ENCODE assay signal across 14 mouse cellular contexts in the genomic region with DNA sequence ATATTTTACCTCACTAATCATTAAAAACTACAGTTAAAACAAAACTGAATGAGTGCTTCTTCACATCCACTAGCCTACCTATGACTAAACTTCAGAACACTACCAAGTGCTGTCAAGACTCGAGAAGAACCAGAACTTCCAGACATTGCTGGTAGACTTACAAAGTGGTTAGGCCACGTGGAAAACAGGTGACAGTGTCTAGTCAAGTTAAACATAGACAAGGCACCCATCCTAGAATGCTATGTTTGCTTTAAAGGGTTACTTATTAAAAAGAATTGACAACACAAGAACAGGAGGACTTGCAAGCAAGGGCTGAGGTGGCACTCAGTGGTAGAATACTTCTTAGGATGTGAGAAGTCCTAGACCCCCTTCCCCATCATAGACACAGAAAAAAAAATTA.
"Had no signal": no experiment of that assay in that cellular context is flagged by ENCODE, and none has a peak within 500 bp of the region (broad histone marks: within the 10 kb centered on the region; RNA-seq: fewer than 3 reads in every experiment).

No protein-coding gene starts in this region.

- ATAC-seq: hindbrain, postnatal 0 days; inflammation-experienced regulatory T-cells, adult 6 months; intestine, embryonic 16.5 days; lung, postnatal 0 days; midbrain, embryonic 13.5 days had no signal

- H3K9me3 ChIP-seq: limb, embryonic 12.5 days; limb, embryonic 15.5 days; liver, embryonic 15.5 days; midbrain, embryonic 13.5 days had no signal

- H3K4me2 ChIP-seq: hindbrain, embryonic 14.5 days; limb, embryonic 12.5 days; limb, embryonic 15.5 days; liver, embryonic 15.5 days; lung, embryonic 14.5 days; midbrain, embryonic 13.5 days had no signal

- H3K27me3 ChIP-seq: limb, embryonic 12.5 days; limb, embryonic 15.5 days; liver, embryonic 15.5 days; midbrain, embryonic 13.5 days had no signal

- H3K36me3 ChIP-seq: limb, embryonic 12.5 days; limb, embryonic 15.5 days; liver, embryonic 15.5 days; midbrain, embryonic 13.5 days had no signal

- H3K9ac ChIP-seq: hindbrain, embryonic 14.5 days; limb, embryonic 12.5 days; limb, embryonic 15.5 days; liver, embryonic 15.5 days; lung, embryonic 14.5 days; midbrain, embryonic 13.5 days had no signal

- H3K4me1 ChIP-seq: limb, embryonic 12.5 days; limb, embryonic 15.5 days; liver, embryonic 15.5 days; midbrain, embryonic 13.5 days had no signal

- DNase-seq: left cerebral cortex, postnatal 4 days; lung, embryonic 14.5 days; thymus, adult 18-20 months; thymus, postnatal 4 days had no signal

- H3K4me3 ChIP-seq: limb, embryonic 12.5 days; limb, embryonic 15.5 days; liver, embryonic 15.5 days; midbrain, embryonic 13.5 days had no signal

- H3K27ac ChIP-seq: hindbrain, embryonic 14.5 days; hindbrain, postnatal 0 days; limb, embryonic 12.5 days; limb, embryonic 15.5 days; liver, embryonic 15.5 days; macrophage; midbrain, embryonic 13.5 days had no signal
